Mouse (Mus musculus): ENCODE results near the gene Mat2a. TPM values are rescaled to one million over a fixed set of nuclear protein-coding genes. Genes with fewer than 3 reads are reported as not detected.
A peak's percentile ranks its signal among the peaks of the same experiment; 100 is the strongest.

Mat2a gene
- polyA plus RNA-seq, 1 experiment from 2014 or later: 265 TPM

DNA sequence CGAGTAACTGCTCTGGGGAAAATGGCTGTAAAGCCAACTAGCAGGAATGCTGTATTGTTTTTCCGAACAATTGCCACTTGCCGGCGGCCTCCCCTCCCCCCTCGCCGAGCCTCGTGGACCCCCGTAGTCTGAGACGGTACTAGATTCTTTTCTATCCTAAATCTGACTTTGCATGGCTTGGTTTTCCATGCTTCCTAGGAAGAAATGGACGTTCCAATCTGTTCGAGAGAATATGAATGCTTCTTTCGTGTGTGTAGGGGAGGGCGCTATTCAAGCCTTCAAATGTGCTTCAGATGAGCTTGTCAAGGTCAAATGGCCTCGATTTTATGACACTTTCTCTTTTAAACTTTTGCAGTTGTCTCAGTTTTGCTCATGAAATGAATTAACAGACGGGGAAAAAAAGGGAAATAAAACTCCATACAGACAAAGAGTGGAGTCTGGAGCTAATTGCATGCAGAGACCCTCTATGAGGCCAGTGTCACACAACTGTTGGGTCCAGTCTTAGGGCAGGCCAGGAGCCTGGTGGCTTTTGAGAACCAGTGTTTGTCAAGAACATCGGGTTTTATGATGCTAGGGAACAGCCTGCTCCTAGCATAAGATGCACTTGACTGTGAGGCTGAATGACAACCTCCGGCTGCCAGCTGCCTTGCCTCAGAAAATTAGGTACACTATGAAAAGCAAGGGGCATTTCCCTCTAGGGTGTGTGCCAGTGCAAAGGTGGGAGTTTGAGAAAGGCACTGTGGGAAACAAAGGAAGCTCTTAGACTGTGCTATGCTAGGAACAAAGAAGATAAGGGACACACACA lies 1.0 kb upstream of the Mat2a start:
- no peaks in the 10 kb centered on the region for H3K9me3 ChIP-seq (ENCODE audit: control insufficient read depth, low read length)
- H3K27me3 ChIP-seq (ENCODE audit: control insufficient read depth, insufficient read depth, low read length): no peaks in the 10 kb centered on the region
- H3K36me3 ChIP-seq (ENCODE audit: control insufficient read depth, insufficient read depth, low read length): peaks cover 29% of the 10 kb centered on the region
- peaks cover 4 to 23% of the 10 kb centered on the region in 2 experiments for H3K4me1 ChIP-seq (ENCODE audit: control insufficient read depth in 2 of 2, insufficient read depth in 2 of 2, low read length in 2 of 2)
- peak overlapping the region; percentile 94 to 100 for H3K27ac ChIP-seq (replicated peaks in 1 of 2; ENCODE audit: control insufficient read depth in 1 of 2, insufficient read depth in 1 of 2, low read depth in 2 of 2, low read length in 2 of 2)
- 13% methylated on average over 17 of the region's 17 CpGs for WGBS
- H3K9ac ChIP-seq (ENCODE audit: low read length): peak overlapping the region; percentile 100
- no peak for ATAC-seq (ENCODE audit: insufficient number of reproducible peaks, insufficient read depth, low FRiP score, low read depth)
- H3K4me3 ChIP-seq (ENCODE audit: control insufficient read depth in 1 of 2, insufficient read depth in 1 of 2, low read depth in 1 of 2, low read length in 2 of 2): peak overlapping the region; percentile 56 to 94
- H3K4me2 ChIP-seq (ENCODE audit: low read length): peak overlapping the region; percentile 93

- peak; percentile 70 for ATAC-seq (ENCODE audit: insufficient number of reproducible peaks, insufficient read depth, low FRiP score, low read depth)
- under 1% methylated on average over 46 of the region's 57 CpGs for WGBS
Measured at GRCm38 (mm10) chr6:72438862-72439354, 450 bp downstream of the Mat2a start.

GRCm38 (mm10) chr6:72438226-72438625 lies 1.1 kb downstream of the Mat2a start:
- H3K9me3 ChIP-seq (ENCODE audit: control insufficient read depth, low read length): no peaks in the 10 kb centered on the region
- no peaks in the 10 kb centered on the region for H3K27me3 ChIP-seq (ENCODE audit: control insufficient read depth, insufficient read depth, low read length)
- ATAC-seq (ENCODE audit: insufficient number of reproducible peaks, insufficient read depth, low FRiP score, low read depth): no peak
- H3K4me1 ChIP-seq (ENCODE audit: control insufficient read depth in 2 of 2, insufficient read depth in 2 of 2, low read length in 2 of 2): peaks cover 4 to 23% of the 10 kb centered on the region in 2 experiments
- peak overlapping the region in 1 of 2 experiments; percentile 100; a peak in 3 of 4 replicates for H3K27ac ChIP-seq (replicated peaks in 1 of 2; ENCODE audit: control insufficient read depth in 1 of 2, insufficient read depth in 1 of 2, low read depth in 2 of 2, low read length in 2 of 2)
- 1% methylated on average over 5 of the region's 5 CpGs for WGBS
- peak overlapping the region; percentile 93 for H3K4me2 ChIP-seq (ENCODE audit: low read length)
- peaks cover 50% of the 10 kb centered on the region for H3K36me3 ChIP-seq (ENCODE audit: control insufficient read depth, insufficient read depth, low read length)
- peak overlapping the region; percentile 100 for H3K9ac ChIP-seq (ENCODE audit: low read length)
- peak overlapping the region; percentile 86 to 94 for H3K4me3 ChIP-seq (ENCODE audit: control insufficient read depth in 1 of 2, insufficient read depth in 1 of 2, low read depth in 1 of 2, low read length in 2 of 2)

More at GRCm38 (mm10) chr6:72438862-72439354, 450 bp downstream of the Mat2a start:
- H3K27ac ChIP-seq (replicated peaks in 1 of 2; ENCODE audit: control insufficient read depth in 1 of 2, insufficient read depth in 1 of 2, low read depth in 2 of 2, low read length in 2 of 2): peak overlapping the region; percentile 97 to 100
- peaks cover 44% of the 10 kb centered on the region for H3K36me3 ChIP-seq (ENCODE audit: control insufficient read depth, insufficient read depth, low read length)
- H3K9me3 ChIP-seq (ENCODE audit: control insufficient read depth, low read length): no peaks in the 10 kb centered on the region
- peak overlapping the region; percentile 100 for H3K9ac ChIP-seq (ENCODE audit: low read length)
- peaks cover 4 to 23% of the 10 kb centered on the region in 2 experiments for H3K4me1 ChIP-seq (ENCODE audit: control insufficient read depth in 2 of 2, insufficient read depth in 2 of 2, low read length in 2 of 2)
- H3K4me3 ChIP-seq (ENCODE audit: control insufficient read depth in 1 of 2, insufficient read depth in 1 of 2, low read depth in 1 of 2, low read length in 2 of 2): peak overlapping the region; percentile 86 to 94
- H3K4me2 ChIP-seq (ENCODE audit: low read length): peak overlapping the region; percentile 93
- no peaks in the 10 kb centered on the region for H3K27me3 ChIP-seq (ENCODE audit: control insufficient read depth, insufficient read depth, low read length)

GRCm38 (mm10) chr6:72432153-72432552 lies 7.2 kb downstream of the Mat2a start:
- no peaks in the 10 kb centered on the region for H3K27me3 ChIP-seq (ENCODE audit: control insufficient read depth, insufficient read depth, low read length)
- no peak overlapping the region for H3K4me3 ChIP-seq (ENCODE audit: control insufficient read depth in 1 of 2, insufficient read depth in 1 of 2, low read depth in 1 of 2, low read length in 2 of 2)
- H3K36me3 ChIP-seq (ENCODE audit: control insufficient read depth, insufficient read depth, low read length): peaks cover 98% of the 10 kb centered on the region
- WGBS: 79% methylated on average over 2 of the region's 2 CpGs
- H3K9me3 ChIP-seq (ENCODE audit: control insufficient read depth, low read length): no peaks in the 10 kb centered on the region
- no peak overlapping the region for H3K4me2 ChIP-seq (ENCODE audit: low read length)
- H3K27ac ChIP-seq (replicated peaks in 1 of 2; ENCODE audit: control insufficient read depth in 1 of 2, insufficient read depth in 1 of 2, low read depth in 2 of 2, low read length in 2 of 2): no peak overlapping the region
- peaks cover 0 to 5% of the 10 kb centered on the region in 2 experiments; a peak in 2 of 4 replicates for H3K4me1 ChIP-seq (ENCODE audit: control insufficient read depth in 2 of 2, insufficient read depth in 2 of 2, low read length in 2 of 2)
- no peak for ATAC-seq (ENCODE audit: insufficient number of reproducible peaks, insufficient read depth, low FRiP score, low read depth)
- H3K9ac ChIP-seq (ENCODE audit: low read length): no peak overlapping the region

GRCm38 (mm10) chr6:72430989-72431921 lies 8.1 kb downstream of the Mat2a start:
- Histone ChIP-seq H3K4me1 (ENCODE audit: control insufficient read depth in 2 of 2, insufficient read depth in 2 of 2, low read length in 2 of 2) (no peaks in the 10 kb centered on the region), H3K9me3 (ENCODE audit: control insufficient read depth, low read length) (no peaks in the 10 kb centered on the region), H3K27me3 (ENCODE audit: control insufficient read depth, insufficient read depth, low read length) (no peaks in the 10 kb centered on the region), H3K9ac (ENCODE audit: low read length) (no peak overlapping the region), H3K36me3 (ENCODE audit: control insufficient read depth, insufficient read depth, low read length) (peaks cover 96% of the 10 kb centered on the region), H3K4me2 (ENCODE audit: low read length) (no peak overlapping the region), H3K27ac (replicated peaks in 1 of 2; ENCODE audit: control insufficient read depth in 1 of 2, insufficient read depth in 1 of 2, low read depth in 2 of 2, low read length in 2 of 2) (no peak overlapping the region), H3K4me3 (ENCODE audit: control insufficient read depth in 1 of 2, insufficient read depth in 1 of 2, low read depth in 1 of 2, low read length in 2 of 2) (no peak overlapping the region)
- ATAC-seq (ENCODE audit: insufficient number of reproducible peaks, insufficient read depth, low FRiP score, low read depth): 0 out of 2 replicates have a peak, but pooled peaks have one; percentile 13
- WGBS: 44% methylated on average over 5 of the region's 5 CpGs

GRCm38 (mm10) chr6:72429061-72429842 lies 10.1 kb downstream of the Mat2a start:
- Histone ChIP-seq H3K4me2 (ENCODE audit: low read length) (no peak overlapping the region), H3K4me3 (ENCODE audit: control insufficient read depth in 1 of 2, insufficient read depth in 1 of 2, low read depth in 1 of 2, low read length in 2 of 2) (no peak overlapping the region), H3K9me3 (ENCODE audit: control insufficient read depth, low read length) (0 out of 2 replicates have a peak, but pooled peaks cover 3% of the 10 kb centered on the region), H3K27me3 (ENCODE audit: control insufficient read depth, insufficient read depth, low read length) (no peaks in the 10 kb centered on the region), H3K36me3 (ENCODE audit: control insufficient read depth, insufficient read depth, low read length) (peaks cover 96% of the 10 kb centered on the region), H3K27ac (replicated peaks in 1 of 2; ENCODE audit: control insufficient read depth in 1 of 2, insufficient read depth in 1 of 2, low read depth in 2 of 2, low read length in 2 of 2) (no peak overlapping the region), H3K9ac (ENCODE audit: low read length) (no peak overlapping the region), H3K4me1 (ENCODE audit: control insufficient read depth in 2 of 2, insufficient read depth in 2 of 2, low read length in 2 of 2) (no peaks in the 10 kb centered on the region)
- 84% methylated on average over 21 of the region's 21 CpGs for WGBS
- ATAC-seq (ENCODE audit: insufficient number of reproducible peaks, insufficient read depth, low FRiP score, low read depth): no peak

Measured in heart, embryonic 14.5 days (tissue).